Mouse (Mus musculus): ENCODE results near the gene Snx3.

Snx3 gene

DNA sequence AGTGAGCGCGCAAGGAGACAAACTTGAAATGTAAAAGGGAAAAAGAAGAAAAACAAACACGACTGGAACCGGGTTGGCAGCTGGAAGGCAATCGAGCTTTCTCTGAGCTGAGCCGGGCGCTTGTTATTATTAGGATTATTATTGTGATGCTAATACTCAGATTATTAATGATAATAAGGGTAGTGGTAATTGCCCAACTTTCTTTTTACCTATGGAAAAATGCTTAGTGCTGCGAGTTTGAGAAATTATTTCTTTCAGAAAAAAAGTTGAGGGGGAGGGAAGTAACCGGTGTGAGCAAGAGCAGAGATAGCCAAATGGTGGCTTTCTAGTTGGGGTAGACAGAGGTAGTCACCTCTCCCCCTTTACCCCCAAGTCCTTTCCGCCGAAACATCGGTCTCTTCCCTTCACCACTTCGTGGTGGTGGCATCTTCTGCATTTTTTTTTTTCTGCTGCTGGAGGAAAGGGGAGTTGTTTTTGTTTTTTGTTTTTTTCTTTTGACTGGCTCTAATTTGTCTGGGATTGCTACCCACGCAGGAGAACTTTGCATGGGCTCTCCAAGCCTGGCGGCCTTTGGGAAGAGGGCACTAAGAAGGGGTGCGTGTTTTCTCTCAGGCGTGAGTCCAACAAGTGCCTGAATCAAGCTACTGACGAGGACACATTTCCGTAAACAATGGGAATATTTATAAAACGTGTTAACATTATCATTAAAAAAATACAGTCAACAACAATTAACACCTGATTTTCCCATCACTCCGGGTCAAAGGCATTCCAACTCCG is 77.1 kb downstream of the Snx3 start:
- no peak for DNase-seq (ENCODE audit: low read depth)

DNA sequence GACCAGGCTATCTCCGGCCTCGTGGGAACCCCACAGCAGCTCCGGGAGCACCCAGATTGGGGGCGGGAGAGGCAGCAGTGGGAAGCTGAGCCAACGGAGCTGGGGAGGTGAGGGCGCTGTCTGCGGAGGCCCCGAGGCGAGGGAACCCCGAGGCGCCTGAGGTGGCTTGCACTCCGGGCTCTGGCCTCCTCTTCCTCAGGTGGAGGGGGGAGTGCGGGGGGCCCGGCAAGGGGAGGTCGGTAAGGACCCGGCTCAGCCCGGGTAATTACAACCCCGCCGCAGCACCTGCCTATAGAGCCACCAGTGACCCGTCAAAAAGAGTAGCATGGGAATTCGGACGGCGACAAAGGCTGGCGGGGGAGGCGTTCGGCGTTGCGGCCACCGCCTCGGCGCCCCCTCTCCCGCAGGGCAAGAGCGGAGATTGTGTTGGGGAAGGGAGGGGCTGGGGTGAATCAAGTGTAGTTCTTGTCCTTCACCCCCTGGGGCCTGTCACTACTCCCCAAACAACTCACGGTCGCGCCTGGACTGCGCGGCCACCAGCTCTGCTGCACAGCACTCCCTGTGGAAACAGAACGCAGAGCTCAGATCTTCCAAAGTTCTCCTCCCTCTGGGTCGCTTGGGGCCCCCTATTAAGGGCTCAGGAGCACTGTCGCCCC is 77.8 kb downstream of the Snx3 start:
- DNase-seq (ENCODE audit: low read depth), result no peak

DNA sequence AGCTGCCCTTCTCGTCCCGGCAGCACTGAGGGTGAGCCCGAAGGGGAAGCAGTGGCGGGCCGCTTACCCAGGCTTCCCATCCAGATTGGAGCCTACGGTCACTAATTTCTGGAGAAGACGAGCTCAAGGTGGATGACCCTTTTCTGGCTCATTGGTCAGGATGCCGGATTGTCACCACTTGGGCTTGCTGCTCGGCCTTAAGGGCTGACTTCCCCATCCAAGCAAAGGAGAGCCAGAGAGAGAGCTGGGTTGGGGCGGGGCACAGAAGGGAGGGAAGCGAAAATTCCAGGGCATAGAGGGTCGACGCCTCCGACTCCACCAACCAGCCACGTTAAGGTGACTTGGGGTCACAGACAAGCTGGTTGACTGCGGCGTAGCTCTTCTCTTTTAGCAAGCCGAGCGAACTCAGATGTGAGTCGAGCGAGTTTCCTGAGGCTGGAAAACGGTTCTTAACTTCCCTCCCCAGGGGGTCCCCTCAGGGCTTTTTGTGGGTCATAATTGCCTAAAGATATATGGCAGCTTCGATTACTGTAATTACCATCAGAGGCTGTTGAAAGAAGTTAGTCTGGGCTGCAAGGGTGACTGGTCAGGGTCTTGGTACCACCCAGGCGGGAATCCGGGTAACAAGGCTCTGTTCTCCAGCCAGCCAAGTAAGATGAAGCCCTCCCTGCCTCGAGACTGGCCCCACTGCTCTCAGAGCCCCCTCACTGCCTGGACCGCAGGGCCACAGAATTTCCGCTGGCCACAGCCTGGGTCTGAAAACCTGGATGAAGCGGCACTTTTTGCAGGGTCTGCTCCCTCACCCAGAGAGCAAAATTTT is 78.5 kb downstream of the Snx3 start:
- DNase-seq (ENCODE audit: low read depth), result no peak

DNA sequence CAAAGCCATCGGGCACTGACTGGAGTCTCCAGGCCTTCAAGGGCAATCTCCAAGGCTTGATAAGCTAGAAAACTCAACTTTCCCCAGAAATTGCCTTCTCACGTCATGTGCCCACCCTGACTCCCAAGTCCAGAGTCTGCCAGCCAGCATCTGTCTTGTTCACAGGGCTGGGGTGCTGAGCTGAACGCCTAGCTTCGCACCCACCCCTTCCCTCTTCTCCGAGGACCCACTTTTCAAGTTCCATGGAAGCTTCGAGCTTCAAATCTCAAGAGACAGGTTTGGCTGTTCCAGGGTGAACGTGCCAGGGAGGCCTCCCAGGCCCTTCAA is 79.1 kb downstream of the Snx3 start:
- DNase-seq (ENCODE audit: low read depth), result no peak

DNA sequence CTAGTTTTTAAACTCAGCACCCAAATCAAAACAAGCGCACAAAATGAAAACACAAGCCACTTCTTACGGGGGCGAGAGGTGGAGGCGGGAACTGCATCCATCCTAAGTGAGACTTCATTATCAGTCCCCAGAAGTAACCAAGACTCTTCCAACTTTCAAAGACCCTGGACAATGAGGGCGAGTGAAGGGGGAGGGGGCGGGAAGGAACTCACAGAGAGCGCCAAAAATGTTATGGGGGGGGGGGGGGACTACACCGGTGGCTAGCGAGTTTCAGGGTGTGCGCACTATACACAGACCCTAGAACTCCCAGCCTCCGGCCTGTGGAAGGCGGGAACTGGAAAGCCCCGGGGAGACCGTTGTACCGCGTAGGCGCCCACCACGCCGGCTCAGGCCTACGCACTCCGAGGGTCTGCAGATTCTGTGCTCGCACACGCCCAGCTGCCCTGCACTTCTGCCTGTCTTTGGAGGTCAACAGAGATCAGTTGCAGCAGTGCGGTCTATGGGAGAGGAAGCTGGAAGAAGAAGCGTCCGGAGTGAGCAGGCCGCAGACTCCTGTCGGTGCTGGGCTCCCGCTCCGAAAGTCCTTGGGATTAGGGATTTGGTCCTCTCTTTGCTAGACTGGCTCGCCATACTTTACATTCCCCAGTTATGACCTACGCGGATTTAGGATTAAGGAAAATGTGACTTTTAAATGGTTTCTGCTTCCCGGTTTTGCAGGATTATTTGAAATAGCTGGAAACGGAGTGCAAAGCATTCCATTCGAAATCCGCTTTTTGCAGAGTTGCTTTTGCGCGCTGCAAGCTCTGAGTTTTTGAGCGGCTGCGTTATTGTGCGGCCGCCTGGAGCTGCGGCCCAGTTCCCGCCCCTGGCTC is 80.1 kb downstream of the Snx3 start:
- no peak for DNase-seq (ENCODE audit: low read depth)

DNA sequence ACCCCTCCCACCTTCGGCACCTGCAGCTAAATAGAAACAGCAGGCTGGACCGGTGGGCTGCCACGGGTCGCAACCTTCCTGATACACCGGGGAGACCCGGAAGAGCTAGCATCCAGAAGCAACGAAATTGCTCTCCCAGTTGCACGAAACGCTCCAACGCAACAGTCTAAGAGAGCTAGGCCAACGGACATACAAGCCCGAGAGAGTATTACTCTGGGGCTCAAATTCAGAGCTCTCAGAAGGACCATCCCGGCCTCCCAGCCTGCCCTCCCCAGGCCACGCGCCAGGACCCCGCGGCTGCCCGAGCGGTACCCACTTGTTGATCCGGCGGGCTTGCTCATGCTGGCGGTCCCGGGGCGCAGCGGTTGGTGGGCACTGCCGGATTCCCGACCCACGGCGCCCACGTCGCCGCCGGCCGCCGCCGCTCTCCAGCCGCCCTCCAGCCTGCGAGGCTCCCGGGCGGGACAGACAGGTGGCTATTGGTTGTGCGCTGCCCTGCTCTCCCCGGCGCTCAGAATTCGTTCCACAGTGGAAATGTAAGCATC is 80.8 kb downstream of the Snx3 start:
- DNase-seq (ENCODE audit: low read depth), result no peak

DNA sequence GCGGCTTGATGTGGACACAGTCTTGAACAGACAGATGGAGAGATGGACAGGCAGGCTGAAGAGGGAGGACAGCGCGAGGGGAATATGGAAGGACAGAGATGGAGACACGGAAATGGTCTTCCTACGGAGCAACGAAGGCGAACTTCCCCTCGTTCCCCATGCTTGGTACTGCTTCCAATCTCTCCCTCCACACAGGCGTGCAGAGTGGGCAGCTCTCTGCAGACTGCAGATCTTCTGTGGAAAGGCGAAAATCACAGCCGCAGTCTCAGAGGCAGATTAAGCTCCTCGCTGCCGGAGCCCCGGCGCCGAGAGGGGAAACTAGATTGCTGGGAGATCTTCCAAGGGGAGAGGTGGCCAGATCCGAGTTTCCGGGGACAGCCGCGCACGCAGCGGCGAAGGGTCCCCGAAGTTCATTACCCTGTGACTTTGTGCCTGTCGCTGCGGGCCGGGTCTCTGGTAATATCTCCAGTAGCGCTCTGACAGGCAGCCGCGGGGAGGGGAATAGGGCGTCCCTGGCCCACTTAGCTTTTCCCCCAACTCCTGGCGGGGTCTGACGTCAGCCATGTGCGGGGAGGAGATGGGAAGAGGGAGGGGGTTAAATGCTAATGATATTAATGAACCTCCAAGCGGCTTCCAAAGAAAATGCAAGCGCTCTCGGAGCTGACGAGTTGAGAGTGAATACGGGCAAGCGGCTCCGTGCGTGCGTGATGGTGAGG is 81.5 kb downstream of the Snx3 start, which contains the start of the genes Nr2e1 and Ostm1:
Gene Nr2e1 (minus strand): TSS at position 476 of the 716 bp plus-strand sequence.
Gene Ostm1 (plus strand): TSS at position 666 of the 716 bp plus-strand sequence.
- no peak for DNase-seq (ENCODE audit: low read depth)

DNA sequence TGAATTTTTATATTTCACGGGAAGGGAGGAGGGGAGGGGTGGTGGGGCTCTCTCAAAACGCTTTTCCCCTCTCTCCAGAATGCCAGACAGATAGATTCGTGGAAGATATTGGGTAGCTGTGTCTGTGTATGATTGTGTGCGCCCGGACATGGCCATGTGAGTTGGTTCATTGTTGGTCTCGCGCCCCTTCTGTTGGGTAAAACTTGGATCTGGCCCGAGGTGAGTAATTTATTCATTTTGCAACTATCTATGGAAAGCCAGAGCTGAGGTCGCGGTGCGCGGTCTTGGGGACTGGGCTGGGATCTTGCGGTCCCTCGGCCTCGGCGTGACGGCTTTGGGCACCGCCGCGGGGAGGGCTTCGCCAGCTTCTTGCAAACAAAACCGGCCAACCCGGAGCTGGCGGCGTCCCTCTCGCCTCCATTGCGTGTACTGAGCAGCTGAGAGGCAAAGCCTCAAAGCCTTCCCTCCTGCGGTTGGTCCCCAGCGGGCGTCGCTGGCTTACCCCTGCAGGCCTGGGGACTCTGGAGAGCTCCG is 82.1 kb downstream of the Snx3 start:
- DNase-seq (ENCODE audit: low read depth), result no peak

DNA sequence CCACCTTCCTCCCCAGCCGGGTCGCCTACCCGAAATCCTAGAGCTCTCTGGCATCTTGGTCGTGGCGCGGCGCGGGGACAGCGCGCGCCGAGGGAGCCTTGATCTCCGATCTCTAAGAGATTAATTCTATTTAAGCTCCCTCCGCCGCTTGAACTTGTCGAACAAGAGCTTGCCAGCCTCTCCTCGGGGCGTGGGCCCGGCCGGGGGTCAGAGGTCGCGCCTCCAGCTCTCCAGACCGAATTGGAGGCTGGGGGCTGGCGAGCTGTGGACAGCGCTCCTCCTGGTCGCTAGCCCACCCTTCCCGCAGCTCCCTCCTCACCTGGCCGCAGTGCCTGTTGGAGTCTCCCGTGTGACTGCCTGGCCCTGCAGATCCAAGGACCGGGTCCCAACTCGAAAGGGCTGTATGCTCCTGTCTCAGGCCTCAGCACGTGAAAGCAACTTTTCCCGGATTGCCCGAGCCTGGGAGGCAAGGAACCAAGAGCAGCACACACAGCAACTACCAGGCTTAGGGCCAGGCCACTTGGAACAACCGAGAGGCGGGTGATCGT is 82.7 kb downstream of the Snx3 start:
- DNase-seq (ENCODE audit: low read depth), result no peak

All from 416B (cell line).